Mouse (Mus musculus): ENCODE data around the gene Wwc2. TPM values are rescaled to one million over a fixed set of nuclear protein-coding genes. Genes with fewer than 3 reads are reported as not detected.

The Wwc2 gene
- polyA plus RNA-seq, 1 experiment = 1.9 TPM

GRCm38 (mm10) chr8:47922816-47923215 is 67.9 kb downstream of the Wwc2 start:
- Histone ChIP-seq H3K4me3 (ENCODE audit: extremely low read depth, insufficient read depth, insufficient read length) (no peak overlapping the region), H3K27ac (ENCODE audit: insufficient read depth, low read length) (no peak overlapping the region), H3K27me3 (ENCODE audit: control insufficient read depth, insufficient read depth, low read length) (no peaks in the 10 kb centered on the region), H3K36me3 (ENCODE audit: control insufficient read depth, insufficient read depth, low read length) (no peaks in the 10 kb centered on the region), H3K4me1 (ENCODE audit: control insufficient read depth, insufficient read depth, insufficient read length) (no peaks in the 10 kb centered on the region)
- TF ChIP-seq CTCF (IDR thresholded peaks at IDR 0.05; ENCODE audit: extremely low read depth, insufficient read depth, insufficient read length, insufficient replicate concordance) (no peak), POLR2A (IDR thresholded peaks at IDR 0.05; ENCODE audit: low read depth, low read length) (no peak)
- DNase-seq (ENCODE audit: low read depth in 1 of 2, low spot score in 2 of 2) = no peak
- 37% methylated on average over 10 of the region's 10 CpGs for WGBS

- no peaks in the 10 kb centered on the region for H3K27me3 ChIP-seq (ENCODE audit: control insufficient read depth, insufficient read depth, low read length)
- H3K36me3 ChIP-seq (ENCODE audit: control insufficient read depth, insufficient read depth, low read length) = no peaks in the 10 kb centered on the region
- no peak overlapping the region for H3K4me3 ChIP-seq (ENCODE audit: extremely low read depth, insufficient read depth, insufficient read length)
- 45% methylated on average over 4 of the region's 4 CpGs for WGBS
- no peaks in the 10 kb centered on the region for H3K4me1 ChIP-seq (ENCODE audit: control insufficient read depth, insufficient read depth, insufficient read length)
- no peak for DNase-seq (ENCODE audit: low read depth in 1 of 2, low spot score in 2 of 2)
- TF ChIP-seq CTCF (IDR thresholded peaks at IDR 0.05; ENCODE audit: extremely low read depth, insufficient read depth, insufficient read length, insufficient replicate concordance) (no peak), POLR2A (IDR thresholded peaks at IDR 0.05; ENCODE audit: low read depth, low read length) (no peak)
- no peak overlapping the region for H3K27ac ChIP-seq (ENCODE audit: insufficient read depth, low read length)
Observed at GRCm38 (mm10) chr8:47922011-47922410, 68.7 kb downstream of the Wwc2 start.

GRCm38 (mm10) chr8:47920575-47921144 is 70.1 kb downstream of the Wwc2 start:
- Histone ChIP-seq H3K27ac (ENCODE audit: insufficient read depth, low read length) (no peak overlapping the region), H3K27me3 (ENCODE audit: control insufficient read depth, insufficient read depth, low read length) (no peaks in the 10 kb centered on the region), H3K36me3 (ENCODE audit: control insufficient read depth, insufficient read depth, low read length) (no peaks in the 10 kb centered on the region), H3K4me1 (ENCODE audit: control insufficient read depth, insufficient read depth, insufficient read length) (no peaks in the 10 kb centered on the region), H3K4me3 (ENCODE audit: extremely low read depth, insufficient read depth, insufficient read length) (no peak overlapping the region)
- WGBS = 95% methylated on average over 6 of the region's 6 CpGs
- TF ChIP-seq POLR2A (IDR thresholded peaks at IDR 0.05; ENCODE audit: low read depth, low read length) (no peak), CTCF (IDR thresholded peaks at IDR 0.05; ENCODE audit: extremely low read depth, insufficient read depth, insufficient read length, insufficient replicate concordance) (no peak)
- no peak for DNase-seq (ENCODE audit: low read depth in 1 of 2, low spot score in 2 of 2)

- no peak overlapping the region for H3K27ac ChIP-seq (ENCODE audit: insufficient read depth, low read length)
- DNase-seq (ENCODE audit: low read depth in 1 of 2, low spot score in 2 of 2) = no peak
- TF ChIP-seq POLR2A (IDR thresholded peaks at IDR 0.05; ENCODE audit: low read depth, low read length) = no peak
- no peaks in the 10 kb centered on the region for H3K27me3 ChIP-seq (ENCODE audit: control insufficient read depth, insufficient read depth, low read length)
- H3K4me3 ChIP-seq (ENCODE audit: extremely low read depth, insufficient read depth, insufficient read length) = no peak overlapping the region
- WGBS = 30% methylated on average over 19 of the region's 19 CpGs
- H3K36me3 ChIP-seq (ENCODE audit: control insufficient read depth, insufficient read depth, low read length) = no peaks in the 10 kb centered on the region
- no peaks in the 10 kb centered on the region for H3K4me1 ChIP-seq (ENCODE audit: control insufficient read depth, insufficient read depth, insufficient read length)
Observed at GRCm38 (mm10) chr8:47917060-47918035, 73.4 kb downstream of the Wwc2 start.

GRCm38 (mm10) chr8:47915521-47915920 is 75.2 kb downstream of the Wwc2 start:
- H3K4me3 ChIP-seq (ENCODE audit: extremely low read depth, insufficient read depth, insufficient read length) = no peak overlapping the region
- no peaks in the 10 kb centered on the region for H3K36me3 ChIP-seq (ENCODE audit: control insufficient read depth, insufficient read depth, low read length)
- TF ChIP-seq CTCF (IDR thresholded peaks at IDR 0.05; ENCODE audit: extremely low read depth, insufficient read depth, insufficient read length, insufficient replicate concordance) (no peak), POLR2A (IDR thresholded peaks at IDR 0.05; ENCODE audit: low read depth, low read length) (no peak)
- no peaks in the 10 kb centered on the region for H3K27me3 ChIP-seq (ENCODE audit: control insufficient read depth, insufficient read depth, low read length)
- H3K27ac ChIP-seq (ENCODE audit: insufficient read depth, low read length) = no peak overlapping the region
- DNase-seq (ENCODE audit: low read depth in 1 of 2, low spot score in 2 of 2) = no peak
- no peaks in the 10 kb centered on the region for H3K4me1 ChIP-seq (ENCODE audit: control insufficient read depth, insufficient read depth, insufficient read length)
- WGBS = 76% methylated on average over 2 of the region's 2 CpGs

- DNase-seq (ENCODE audit: low read depth in 1 of 2, low spot score in 2 of 2) = no peak
- no peaks in the 10 kb centered on the region for H3K4me1 ChIP-seq (ENCODE audit: control insufficient read depth, insufficient read depth, insufficient read length)
- no peak overlapping the region for H3K4me3 ChIP-seq (ENCODE audit: extremely low read depth, insufficient read depth, insufficient read length)
- H3K36me3 ChIP-seq (ENCODE audit: control insufficient read depth, insufficient read depth, low read length) = no peaks in the 10 kb centered on the region
- no peak for TF ChIP-seq POLR2A (IDR thresholded peaks at IDR 0.05; ENCODE audit: low read depth, low read length)
- H3K27me3 ChIP-seq (ENCODE audit: control insufficient read depth, insufficient read depth, low read length) = no peaks in the 10 kb centered on the region
- H3K27ac ChIP-seq (ENCODE audit: insufficient read depth, low read length) = no peak overlapping the region
- WGBS = 90% methylated on average over 7 of the region's 7 CpGs
Observed at GRCm38 (mm10) chr8:47914946-47915345, 75.8 kb downstream of the Wwc2 start.

GRCm38 (mm10) chr8:47914161-47914560 is 76.6 kb downstream of the Wwc2 start:
- Histone ChIP-seq H3K4me1 (ENCODE audit: control insufficient read depth, insufficient read depth, insufficient read length) (no peaks in the 10 kb centered on the region), H3K36me3 (ENCODE audit: control insufficient read depth, insufficient read depth, low read length) (no peaks in the 10 kb centered on the region), H3K27me3 (ENCODE audit: control insufficient read depth, insufficient read depth, low read length) (no peaks in the 10 kb centered on the region), H3K4me3 (ENCODE audit: extremely low read depth, insufficient read depth, insufficient read length) (no peak overlapping the region), H3K27ac (ENCODE audit: insufficient read depth, low read length) (no peak overlapping the region)
- 93% methylated on average over 8 of the region's 8 CpGs for WGBS
- TF ChIP-seq CTCF (IDR thresholded peaks at IDR 0.05; ENCODE audit: extremely low read depth, insufficient read depth, insufficient read length, insufficient replicate concordance) (no peak), POLR2A (IDR thresholded peaks at IDR 0.05; ENCODE audit: low read depth, low read length) (no peak)
- DNase-seq (ENCODE audit: low read depth in 1 of 2, low spot score in 2 of 2) = no peak

All from spleen, adult 2 months (tissue).